Mouse (Mus musculus) left cerebral cortex, postnatal 36 days (tissue): Measurements from ENCODE around the gene Olfr874. TPM values are rescaled to one million over a fixed set of nuclear protein-coding genes. Genes with fewer than 3 reads are reported as not detected.
"Not testable (repeated sequence)": the region's sequence is repeated elsewhere in the genome, so short reads cannot be mapped to it uniquely, and the experiment has no call there.

ENCODE experiments used
- DNase-seq, 2 experiments: peaks; one replicate each; pipeline ENCODE4 v3.0.0; 2021 to 2022; ENCODE audit warnings: low spot score in 2 of 2, mixed read lengths in 1 of 2
- intact Hi-C: fragments of 180-260 bp; cut with DNase I; formaldehyde crosslinking; loops from one replicate; pipeline ENCODE4 v1.15.1; 2025
- total RNA-seq, 2 experiments: library from RNA; stranded (reverse); gene quantifications; 2 replicates each; pipeline ENCODE4 v1.2.3; 2021

Olfr874 gene
- total RNA-seq, result not detected

DNA sequence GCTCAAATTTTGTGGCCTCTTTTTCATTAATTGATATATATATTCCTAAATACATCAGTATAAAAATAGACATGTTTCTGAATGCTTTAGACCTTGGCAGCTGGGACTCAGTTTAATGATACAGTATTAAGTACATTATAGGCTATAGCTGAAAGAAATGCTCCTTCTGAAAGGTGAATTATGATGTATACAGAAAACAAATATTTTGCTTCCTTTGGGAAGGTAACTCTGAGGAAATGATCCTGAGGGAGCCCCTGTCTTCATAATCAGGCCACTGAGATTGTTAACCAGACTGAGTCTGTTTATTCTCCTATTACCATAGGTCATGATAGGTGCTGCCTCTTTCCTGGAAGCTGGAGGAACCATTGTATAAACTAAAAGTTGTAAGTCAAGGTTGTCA is at the start of gene Olfr874:
Gene Olfr874, plus strand, starts transcription at position 301 of the 400 bp plus-strand sequence.
- DNase-seq, result no peak
- intact Hi-C loops, result no loop called here

DNA sequence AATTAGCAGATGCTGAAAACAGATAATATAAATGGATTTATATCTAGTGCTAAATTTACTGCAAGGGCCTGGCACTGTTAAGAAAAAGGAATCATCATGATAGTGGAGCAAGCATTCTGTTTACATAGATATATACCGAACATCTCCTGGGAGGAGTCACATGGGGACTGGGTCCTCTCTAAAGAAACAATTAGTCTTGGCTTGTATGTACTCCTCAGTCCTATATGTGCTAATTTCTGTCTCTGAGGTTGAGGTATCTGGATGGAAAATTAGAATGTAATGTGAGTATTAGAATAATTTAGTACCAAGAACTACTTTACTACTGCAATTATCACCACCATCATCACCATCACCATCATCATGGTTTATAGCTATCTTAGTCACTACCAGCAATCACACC is 28.8 kb upstream of the Olfr874 start, which contains the start of gene Olfr160:
Gene Olfr160, minus strand, starts transcription at position 101 of the 400 bp plus-strand sequence.
- DNase-seq, result no peak
- intact Hi-C loops, result no loop called here

DNA sequence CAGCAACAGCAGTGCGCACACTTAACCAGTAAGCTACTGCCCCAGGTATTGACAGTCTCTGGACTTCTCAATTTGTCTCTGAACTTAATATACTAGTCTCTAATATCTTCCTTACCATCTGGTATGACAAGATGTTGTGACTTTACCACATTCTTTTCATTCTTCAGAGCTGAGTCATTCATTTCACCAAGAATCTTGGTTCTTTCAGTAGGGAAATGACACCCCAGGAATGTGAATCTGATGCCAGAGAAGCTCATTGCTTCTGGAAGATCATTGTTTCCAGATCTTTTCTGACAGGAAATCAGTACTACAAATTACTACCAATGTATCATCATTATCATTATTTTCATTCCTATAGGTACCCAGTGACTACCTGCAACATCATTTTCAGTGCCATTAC is 10.6 kb upstream of the Olfr874 start:
- intact Hi-C loops, result no loop called here
- no peak for DNase-seq

DNA sequence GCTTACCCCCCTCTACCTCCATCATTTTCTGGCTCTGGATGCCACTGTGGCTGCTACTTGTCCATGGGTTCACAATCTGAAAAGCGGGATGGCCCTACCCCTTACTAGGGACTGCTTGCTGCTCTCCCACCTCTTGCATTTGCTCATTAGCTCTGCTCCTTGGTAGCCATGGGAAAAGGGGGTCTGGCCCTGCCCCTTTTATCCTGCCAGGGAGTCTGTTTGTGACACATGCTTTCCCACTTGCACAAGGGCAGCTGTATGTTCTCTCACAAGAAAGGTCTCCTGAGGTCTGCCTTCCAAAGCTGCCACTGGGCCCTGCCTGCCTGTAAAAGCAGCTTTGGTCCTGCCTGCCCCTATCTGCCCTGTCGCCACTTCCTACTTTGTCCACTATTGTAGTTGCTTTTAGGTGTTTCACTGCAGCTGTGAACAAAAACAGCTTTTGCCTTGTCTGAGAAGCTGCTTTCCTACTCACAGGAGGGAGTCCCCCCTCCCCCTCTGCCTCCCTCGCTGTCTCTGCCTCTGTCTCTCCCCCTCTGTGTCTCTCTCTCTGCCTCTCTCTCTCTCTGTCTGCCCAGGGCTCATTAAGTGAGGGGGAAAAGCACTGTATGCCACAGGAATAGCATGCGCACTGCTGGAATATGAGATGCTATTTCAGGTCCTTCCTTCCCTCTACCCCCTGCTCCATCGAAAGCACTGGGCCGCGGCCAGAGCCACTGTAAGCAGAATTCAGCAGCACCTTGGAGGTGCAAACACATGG is 5.6 kb downstream of the Olfr874 start:
- peak; percentile 18 to 30 for DNase-seq
- intact Hi-C loops, result no loop called here

DNA sequence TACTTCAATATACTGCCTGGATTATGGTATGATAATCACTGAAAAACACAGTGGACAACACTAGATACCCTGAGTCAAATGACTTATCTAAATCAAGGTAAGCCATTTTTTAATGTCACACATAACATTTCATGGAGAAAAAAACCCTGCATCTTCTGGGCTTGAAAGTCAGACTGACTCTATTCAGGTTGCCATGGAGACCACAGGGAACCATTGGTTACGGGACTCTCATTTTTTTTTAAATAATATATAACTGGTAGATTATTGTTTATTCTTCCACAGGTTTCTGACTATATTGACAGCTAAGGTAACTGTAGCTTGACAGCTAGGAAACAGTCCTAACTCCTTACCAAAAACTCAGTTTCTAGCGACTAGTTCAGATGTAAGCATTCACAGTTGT is 6.6 kb downstream of the Olfr874 start:
- no peak for DNase-seq
- intact Hi-C loops, result no loop called here

DNA sequence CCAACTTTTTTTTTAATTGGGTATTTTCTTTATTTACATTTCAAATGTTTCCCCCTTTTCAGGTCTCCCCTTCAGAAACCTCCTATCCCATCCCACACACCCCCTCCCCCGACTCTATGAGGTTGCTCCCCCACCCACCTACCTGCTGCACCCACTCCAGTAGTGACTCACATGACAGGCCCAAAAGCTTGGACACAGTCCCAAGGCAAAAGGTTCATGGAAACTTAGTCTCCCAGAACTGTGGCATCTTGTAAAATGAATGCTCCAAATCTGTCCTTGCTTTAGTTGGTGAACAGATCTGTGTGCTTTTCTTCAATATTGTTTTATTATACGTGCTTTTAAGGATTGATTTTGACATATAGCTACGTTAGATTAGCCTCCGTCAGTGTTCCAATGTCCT is 7.1 kb downstream of the Olfr874 start:
- DNase-seq, result no peak
- intact Hi-C loops, result no loop called here

DNA sequence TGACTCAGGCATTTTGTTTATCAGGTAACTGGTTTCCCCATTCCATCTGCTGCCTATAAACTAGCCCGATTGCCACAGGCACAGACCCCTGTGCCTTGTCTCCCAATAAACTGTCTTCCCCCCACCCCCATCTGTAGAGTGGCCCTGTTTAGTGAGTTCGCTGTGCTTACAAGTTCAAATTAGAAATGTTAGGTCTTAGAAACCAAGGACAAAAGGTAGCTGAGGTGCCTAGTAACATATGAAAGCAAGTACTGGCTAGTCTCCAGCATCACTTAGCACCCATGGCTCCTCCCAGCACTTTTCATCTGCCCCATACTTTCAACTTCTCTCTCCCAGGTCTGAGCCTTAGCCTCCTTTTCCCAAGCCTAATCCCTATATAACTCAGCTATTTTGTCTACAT is 16.8 kb downstream of the Olfr874 start:
- intact Hi-C loops, result no loop called here

DNA sequence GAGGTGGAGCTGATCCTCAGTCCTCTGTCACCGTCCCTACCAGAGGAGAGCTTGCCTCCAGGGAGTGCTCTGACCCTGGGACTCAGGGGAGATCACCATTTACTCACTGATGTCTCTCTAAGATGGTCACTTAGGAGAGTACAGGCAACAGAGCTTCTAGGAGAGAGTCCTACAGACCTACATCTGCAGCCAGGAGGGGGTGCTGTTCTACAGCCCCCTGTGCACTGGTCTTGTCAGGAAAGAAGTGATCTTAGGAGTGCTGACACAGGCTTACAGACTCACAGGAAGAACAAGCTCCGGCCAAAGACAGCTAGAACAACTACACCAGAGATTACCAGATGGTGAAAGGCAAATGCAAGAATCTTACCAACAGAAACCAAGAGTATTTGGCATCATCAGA is 17.6 kb downstream of the Olfr874 start:
- DNase-seq, result no peak
- intact Hi-C loops, result no loop called here

More for the DNA sequence above, 16.8 kb downstream of the Olfr874 start:
- no peak for DNase-seq

DNA sequence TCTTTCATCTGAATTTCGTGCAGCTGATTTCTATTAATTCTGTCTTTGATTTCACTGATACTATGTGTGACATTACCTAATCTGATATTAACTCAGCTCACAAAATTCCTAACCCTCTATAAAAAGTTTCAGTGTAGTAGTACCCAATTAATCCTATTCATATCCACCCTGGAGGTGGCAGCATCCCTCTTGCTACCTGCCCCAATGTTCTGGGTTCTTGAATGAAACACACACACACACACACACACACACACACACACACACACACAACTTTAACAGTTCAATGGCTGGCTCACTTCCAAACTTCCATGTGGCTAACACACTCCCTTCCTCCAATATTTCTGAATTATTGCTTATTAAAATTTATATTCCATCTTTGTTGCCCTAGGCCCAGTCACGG is 25.8 kb downstream of the Olfr874 start:
- no peak for DNase-seq
- intact Hi-C loops, result no loop called here

DNA sequence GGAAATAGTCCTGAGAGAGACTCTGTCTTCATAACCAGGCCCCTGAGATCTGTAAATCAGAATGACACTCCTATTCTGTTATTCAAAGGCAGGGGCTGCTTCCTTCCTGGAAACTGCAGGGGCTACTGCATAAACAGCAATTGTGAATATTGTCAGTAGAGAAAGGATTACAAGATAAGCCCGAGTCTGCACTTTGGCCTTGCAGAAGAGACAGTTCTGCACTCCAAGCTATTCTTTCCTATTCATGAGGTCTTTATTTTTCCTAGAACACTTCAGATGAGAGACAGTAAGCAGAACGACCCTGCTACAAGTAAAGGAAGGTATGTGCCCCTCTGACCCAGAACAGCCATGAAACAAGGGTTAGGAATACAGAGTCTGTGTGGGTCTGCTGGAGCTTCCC is 26.9 kb downstream of the Olfr874 start, which contains the start of gene Olfr875:
Gene Olfr875, plus strand, starts transcription at position 99 of the 400 bp plus-strand sequence.
- no peak for DNase-seq
- intact Hi-C loops, result no loop called here

DNA sequence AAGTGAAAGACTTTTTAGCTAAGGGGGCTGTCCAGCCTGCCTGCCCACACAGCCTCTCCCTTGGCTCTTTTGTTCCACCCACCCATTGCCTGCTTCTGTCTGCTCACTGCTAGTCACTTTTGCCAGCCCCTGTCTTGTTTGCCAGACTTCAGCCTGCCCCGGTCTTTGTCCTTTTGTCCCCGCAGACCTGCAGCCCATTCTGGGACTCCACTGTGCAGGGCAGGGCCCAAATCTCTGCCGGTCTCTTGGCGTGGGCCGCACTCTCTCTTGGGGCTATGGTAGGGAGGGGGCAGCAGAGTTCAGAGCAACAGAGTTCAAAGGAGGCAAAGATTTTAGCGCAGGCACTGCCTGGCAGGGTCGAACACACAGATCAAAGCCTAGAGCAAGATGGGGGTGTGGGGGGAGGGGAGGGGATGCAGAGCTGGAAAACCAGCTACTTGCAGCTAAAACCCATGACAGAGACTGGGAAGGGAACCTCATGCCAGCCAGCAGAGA is 37.9 kb downstream of the Olfr874 start:
- DNase-seq, result peak in 1 of 2 experiments; percentile 10
- intact Hi-C loops, result no loop called here

DNA sequence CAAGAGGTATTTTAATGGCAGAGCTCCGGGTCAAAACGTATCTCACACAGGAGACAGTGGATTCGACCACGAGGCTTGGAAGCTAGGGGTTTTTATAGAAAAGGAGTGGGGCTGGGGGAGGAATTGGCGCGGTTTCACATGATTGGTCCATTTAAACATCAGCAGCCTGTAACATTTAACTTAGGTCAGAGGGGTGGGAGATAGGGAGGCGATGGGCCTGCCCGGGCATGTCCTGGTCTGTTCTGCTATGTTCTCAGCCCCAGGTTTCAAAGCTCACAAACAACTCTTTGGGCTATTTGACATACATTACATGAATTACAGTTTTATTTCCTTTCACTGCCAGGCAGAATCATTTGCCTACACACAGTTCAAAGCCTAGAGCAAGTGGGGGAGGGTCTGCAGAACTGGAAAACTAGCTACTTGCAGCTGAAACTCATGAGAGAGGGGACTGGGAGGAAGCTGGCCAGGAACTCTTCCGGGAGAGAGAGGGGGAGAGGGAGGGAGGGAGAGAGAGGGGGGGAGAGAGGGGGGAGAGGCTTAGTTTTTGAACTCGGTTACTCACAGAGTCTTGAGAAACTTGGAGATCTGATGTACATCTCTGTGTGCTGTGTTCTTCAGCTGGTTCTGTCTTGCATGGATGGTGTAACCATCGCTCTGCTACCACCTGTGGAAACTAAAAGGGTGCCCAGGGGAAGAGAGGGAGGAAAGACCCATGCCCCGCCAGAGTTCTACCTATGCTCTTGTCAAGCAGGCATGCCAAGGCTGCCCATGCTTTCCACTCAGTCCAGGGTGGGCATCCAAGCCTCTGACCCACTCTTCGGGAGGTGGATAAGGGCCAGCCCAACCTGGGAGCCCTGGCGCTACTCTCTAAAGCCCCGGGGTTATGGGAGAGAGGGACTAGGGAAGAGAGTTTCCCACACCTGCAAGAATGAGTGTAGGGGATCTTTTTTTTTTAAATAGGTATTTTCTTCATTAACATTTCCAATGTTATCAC is 38.8 kb downstream of the Olfr874 start:
- intact Hi-C loops, DNase-seq: not testable (repeated sequence)

DNA sequence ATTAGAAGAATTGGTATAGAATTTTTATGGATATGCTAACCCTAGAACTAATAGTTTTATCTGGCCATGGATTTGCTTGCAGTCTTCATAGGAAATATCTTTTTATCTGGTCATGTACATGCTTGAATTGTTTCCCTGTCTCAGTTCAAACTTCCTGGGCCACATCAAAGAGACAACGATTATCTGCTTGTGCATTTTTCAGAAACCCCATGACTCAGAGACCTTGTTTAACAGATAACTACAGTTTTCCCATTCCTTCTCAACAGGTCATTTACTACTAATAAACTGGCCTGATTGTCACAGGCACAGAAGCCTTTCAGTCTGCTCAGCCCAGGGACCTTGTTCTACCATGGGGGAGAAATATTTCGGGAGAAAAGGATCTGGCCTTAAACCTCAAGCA is 41.5 kb downstream of the Olfr874 start:
- intact Hi-C loops, result no loop called here

More for the DNA sequence above, 41.5 kb downstream of the Olfr874 start:
- no peak for DNase-seq

Other genes starting within 250 kb of the Olfr874 start
- 10 to 100 TPM; 19.5 to 23.0 TPM for gene Esam, start 217.0 kb upstream of the Olfr874 start, total RNA-seq
- 1 to 10 TPM; 1.4 to 4.1 TPM for gene Vsig2, start 205.9 kb upstream of the Olfr874 start, total RNA-seq
- 1,000 to 10,000 TPM; 1,855 to 2,522 TPM for gene Nrgn, start 192.2 kb upstream of the Olfr874 start, total RNA-seq
- 10 to 100 TPM; 18.3 to 19.7 TPM for gene Siae, start 189.4 kb upstream of the Olfr874 start, total RNA-seq
- gene Spa17, start 131.4 kb upstream of the Olfr874 start, total RNA-seq, result 1 to 10 TPM; 1.8 to 2.9 TPM
- 10 to 100 TPM; 52.4 to 63.4 TPM for gene Tbrg1, start 87.8 kb upstream of the Olfr874 start, total RNA-seq
- gene Panx3, start 75.9 kb upstream of the Olfr874 start, total RNA-seq, result not detected
- gene Olfr160, start 28.9 kb upstream of the Olfr874 start, total RNA-seq, result not detected
- not detected for gene Olfr875, start 26.8 kb downstream of the Olfr874 start, total RNA-seq
- not detected for gene Olfr876, start 57.9 kb downstream of the Olfr874 start, total RNA-seq
- gene Olfr877, start 109.2 kb downstream of the Olfr874 start, total RNA-seq, result under 1 TPM; 0.15 to 0.43 TPM
- under 1 TPM in 1 of 2 experiments, not detected in 1; 0.07 TPM for gene Olfr145, start 151.6 kb downstream of the Olfr874 start, total RNA-seq
- not detected for gene Olfr878, start 172.7 kb downstream of the Olfr874 start, total RNA-seq
- gene Olfr881, start 246.7 kb downstream of the Olfr874 start, total RNA-seq, result under 1 TPM in 1 of 2 experiments, not detected in 1; 0.15 TPM